Mouse (Mus musculus) liver, embryonic 12.5 days (tissue): ENCODE data around the gene Gm6020. TPM values are rescaled to one million over a fixed set of nuclear protein-coding genes. Genes with fewer than 3 reads are reported as not detected.

Experiments
- ATAC-seq: fragments of 200-750 bp; cut with Nextera tagmentation; 2 replicates; pipeline ENCODE4 v1.8.0; 2017; ENCODE audit warnings: moderate number of reproducible peaks, mild to moderate bottlenecking, moderate library complexity
- H3K27ac ChIP-seq: fragments of 300-500 bp; sonication (generic); 2 replicates; pipeline ENCODE4 v1.5.1; 2016; ENCODE audit warnings: mild to moderate bottlenecking
- H3K27me3 ChIP-seq: fragments of 300-500 bp; sonication (generic); replicated peaks from 2 replicates; pipeline ENCODE4 v1.6.1; 2016; ENCODE audit warnings: mild to moderate bottlenecking, moderate library complexity
- H3K36me3 ChIP-seq: fragments of 300-500 bp; sonication (generic); 2 replicates; pipeline ENCODE4 v1.6.1; 2016; ENCODE audit warnings: mild to moderate bottlenecking, moderate library complexity
- H3K4me1 ChIP-seq: fragments of 300-500 bp; sonication (generic); 2 replicates; pipeline ENCODE4 v1.6.1; 2016
- H3K4me2 ChIP-seq: fragments of 300-500 bp; sonication (generic); 2 replicates; pipeline ENCODE4 v1.6.1; 2016; ENCODE audit warnings: mild to moderate bottlenecking, moderate library complexity
- H3K4me3 ChIP-seq: fragments of 300-500 bp; sonication (generic); 2 replicates; pipeline ENCODE4 v1.5.1; 2016; ENCODE audit warnings: mild to moderate bottlenecking, moderate library complexity
- H3K9ac ChIP-seq: fragments of 300-500 bp; sonication (generic); 2 replicates; pipeline ENCODE4 v1.6.1; 2016; ENCODE audit warnings: mild to moderate bottlenecking, moderate library complexity
- H3K9me3 ChIP-seq: fragments of 300-500 bp; sonication (generic); replicated peaks from 2 replicates; pipeline ENCODE4 v1.6.1; 2016; ENCODE audit warnings: mild to moderate bottlenecking, moderate library complexity
- WGBS: fragments of 180-500 bp; shearing (Covaris S2); methylation state at CpG from one replicate; pipeline ENCODE4 v1.1.7; 2016; ENCODE audit not compliant: insufficient replicate concordance; 5-methylcytosine and 5-hydroxymethylcytosine counted together
- polyA plus RNA-seq: library from polyadenylated mRNA; unstranded; fragments of >200 nt; fragmentation: Nextera tagmentation; extraction: Ambion mirVana; gene quantifications from 2 replicates; pipeline ENCODE4 v1.2.1, GENCODE M21; 2016

Gm6020 gene
- polyA plus RNA-seq, 1 experiment from 2014 or later = not detected

DNA sequence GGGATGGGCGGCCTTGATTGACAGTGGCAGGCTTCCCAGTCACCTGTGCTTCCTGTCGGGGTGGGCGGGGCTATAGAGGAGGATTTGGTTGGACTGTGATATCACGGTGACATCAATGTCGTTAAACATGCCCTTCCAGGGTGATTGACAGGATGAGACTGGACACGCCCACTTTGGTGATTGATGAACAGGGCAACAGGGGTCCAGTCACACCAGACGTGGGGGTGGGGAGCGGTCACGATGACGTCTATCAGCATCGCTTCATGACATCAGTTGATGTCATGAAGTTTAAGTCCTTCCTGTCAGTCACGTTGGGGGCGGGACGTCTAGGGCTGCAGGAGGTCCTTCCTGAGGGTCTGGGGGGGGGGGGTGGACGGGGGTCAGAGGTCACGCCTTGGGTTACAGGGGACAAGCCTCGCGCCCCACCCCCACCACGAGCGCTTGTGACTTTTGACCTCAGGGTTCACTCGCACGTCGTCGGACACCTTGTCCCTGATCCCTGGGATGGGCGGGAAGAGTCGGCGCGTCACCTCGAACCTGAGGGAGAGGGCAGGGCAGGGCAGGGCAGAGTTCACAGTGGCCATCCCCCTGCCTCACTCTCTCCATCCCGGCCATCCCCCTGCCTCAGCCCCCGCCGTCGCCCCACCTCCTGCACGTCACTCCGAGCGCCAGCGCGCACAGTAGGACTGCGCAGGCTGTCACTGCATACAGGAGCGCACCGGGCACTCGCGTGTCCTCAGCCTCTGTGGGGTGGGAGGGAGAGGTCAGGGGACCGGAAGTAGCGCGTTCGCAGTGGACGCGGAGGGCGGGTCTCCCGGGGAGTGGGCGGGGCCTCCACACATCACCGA is 41.2 kb downstream of the Gm6020 start:
- 0 out of 2 replicates have a peak overlapping the region, but pooled peaks have one; percentile 1 for H3K9ac ChIP-seq
- H3K9me3 ChIP-seq = peaks cover 3% of the 10 kb centered on the region
- no peaks in the 10 kb centered on the region for H3K36me3 ChIP-seq
- WGBS = 32% methylated on average over 53 of the region's 53 CpGs
- H3K4me2 ChIP-seq = peak overlapping the region; percentile 82
- peak; percentile 21 for ATAC-seq
- H3K4me1 ChIP-seq = peaks cover 30% of the 10 kb centered on the region
- no peaks in the 10 kb centered on the region; the same call in 1 of the 2 replicates for H3K27me3 ChIP-seq
- no peak overlapping the region for H3K27ac ChIP-seq
- peak overlapping the region; percentile 66 for H3K4me3 ChIP-seq

DNA sequence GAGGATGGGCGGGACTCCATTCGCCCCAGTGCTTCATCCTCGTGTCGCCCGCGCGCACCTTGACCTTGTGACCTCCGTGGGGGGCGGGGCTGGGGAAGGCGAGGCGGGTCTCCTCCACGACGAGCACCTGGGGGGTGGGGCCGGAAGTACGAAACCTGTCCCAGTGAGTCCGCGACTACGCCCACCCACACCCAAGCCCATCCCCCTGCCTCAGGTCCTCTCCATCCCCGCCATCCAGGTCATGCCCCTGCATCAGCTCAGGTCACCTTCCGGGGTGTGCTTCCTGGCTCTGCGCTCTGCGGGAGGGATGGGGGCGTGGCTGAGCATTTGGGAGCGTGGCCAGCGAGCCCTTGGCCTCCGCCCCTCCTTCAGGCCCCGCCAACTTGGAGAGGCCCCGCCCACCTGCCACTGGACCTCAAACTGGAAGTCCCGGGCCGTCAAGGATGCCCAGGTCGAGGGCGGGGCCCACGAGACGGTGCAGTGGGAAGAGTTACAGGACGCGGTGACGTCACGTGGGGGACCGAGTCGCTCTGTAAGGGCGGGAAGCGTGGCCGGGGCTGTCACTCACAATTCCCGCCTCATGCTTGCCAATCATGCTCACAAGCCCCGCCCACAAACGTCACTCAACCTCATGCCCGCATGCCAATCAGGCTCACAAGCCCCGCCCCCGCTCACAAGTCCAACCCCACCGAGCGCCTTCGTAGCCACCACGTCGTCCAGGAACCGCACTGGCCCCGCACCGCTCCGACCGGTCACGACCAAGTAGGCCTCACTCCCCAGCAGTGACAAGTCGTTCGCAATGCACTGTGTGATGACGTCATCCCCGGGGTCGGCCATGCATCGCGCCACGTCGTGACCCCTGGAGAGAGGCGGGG is 42.1 kb downstream of the Gm6020 start:
- Histone ChIP-seq H3K4me1 (peaks cover 30% of the 10 kb centered on the region), H3K4me3 (peak overlapping the region; percentile 66), H3K36me3 (no peaks in the 10 kb centered on the region), H3K27ac (peak overlapping the region; percentile 84), H3K4me2 (peak overlapping the region; percentile 82), H3K9ac (no peak overlapping the region), H3K9me3 (peaks cover 3% of the 10 kb centered on the region), H3K27me3 (no peaks in the 10 kb centered on the region; the same call in 1 of the 2 replicates)
- ATAC-seq = peak; percentile 44
- WGBS = 13% methylated on average over 69 of the region's 70 CpGs

- peak overlapping the region; percentile 84 for H3K27ac ChIP-seq
- peak overlapping the region; percentile 44; the same call in 1 of the 2 replicates for H3K9ac ChIP-seq
- H3K4me2 ChIP-seq = peak overlapping the region; percentile 82
- peak; percentile 13 for ATAC-seq
- 2% methylated on average over 68 of the region's 71 CpGs for WGBS
- H3K27me3 ChIP-seq = no peaks in the 10 kb centered on the region; the same call in 1 of the 2 replicates
- no peaks in the 10 kb centered on the region for H3K36me3 ChIP-seq
- peaks cover 30% of the 10 kb centered on the region for H3K4me1 ChIP-seq
- peak overlapping the region; percentile 66 for H3K4me3 ChIP-seq
- H3K9me3 ChIP-seq = peaks cover 3% of the 10 kb centered on the region
These were observed 42.8 kb downstream of the Gm6020 start for GRCm38 (mm10) chr19:61226401-61226927.

- peak overlapping the region; percentile 84 for H3K27ac ChIP-seq
- WGBS = 1% methylated on average over 71 of the region's 71 CpGs
- H3K9me3 ChIP-seq = peaks cover 3% of the 10 kb centered on the region
- no peaks in the 10 kb centered on the region; the same call in 1 of the 2 replicates for H3K27me3 ChIP-seq
- peak; percentile 84 for ATAC-seq
- H3K36me3 ChIP-seq = no peaks in the 10 kb centered on the region
- peaks cover 30% of the 10 kb centered on the region for H3K4me1 ChIP-seq
- H3K9ac ChIP-seq = peak overlapping the region; percentile 57
- peak overlapping the region; percentile 66 for H3K4me3 ChIP-seq
- H3K4me2 ChIP-seq = peak overlapping the region; percentile 82
These were observed 43.5 kb downstream of the Gm6020 start for GRCm38 (mm10) chr19:61226928-61227854.

DNA sequence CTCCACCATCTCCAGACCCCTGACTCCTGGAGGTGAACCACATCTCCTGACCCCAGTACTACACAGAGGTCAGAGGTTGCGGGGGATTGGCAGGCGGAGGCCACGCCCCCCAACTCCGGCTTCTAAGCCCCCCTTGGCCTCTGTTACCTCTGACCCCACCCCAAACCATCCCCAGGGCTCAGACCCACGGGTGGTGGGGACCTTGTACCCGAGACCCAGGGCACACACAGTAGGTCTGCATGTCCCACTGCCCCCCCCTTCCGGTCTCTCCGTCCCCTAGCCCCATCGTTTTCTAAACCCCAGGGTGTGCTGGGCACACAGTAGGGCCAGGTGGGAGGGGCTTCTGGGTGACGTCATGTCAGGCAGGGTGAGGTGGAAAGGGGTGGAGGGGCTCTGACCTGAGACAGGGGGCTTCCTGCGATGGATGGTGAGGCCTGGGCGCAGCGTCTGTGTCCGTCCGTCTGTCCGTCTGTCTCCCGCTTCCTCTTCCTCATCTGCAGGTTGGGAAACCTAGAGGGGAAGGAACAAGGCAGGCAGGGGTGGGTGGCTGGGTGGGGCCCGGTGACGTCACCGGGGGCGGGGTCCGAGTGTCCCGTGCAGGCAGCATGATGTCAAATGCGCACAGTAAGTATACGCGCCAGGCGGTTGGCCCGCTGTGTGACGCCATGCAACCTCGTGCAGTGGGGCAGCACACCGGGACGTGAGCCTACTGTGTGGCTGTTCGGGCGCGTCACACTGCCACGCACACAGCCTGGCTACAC is 44.4 kb downstream of the Gm6020 start, which contains the start of gene Csf2ra:
Csf2ra (minus strand) TSS at position 489 of the 761 bp plus-strand sequence.
- no peaks in the 10 kb centered on the region; the same call in 1 of the 2 replicates for H3K27me3 ChIP-seq
- peaks cover 30% of the 10 kb centered on the region for H3K4me1 ChIP-seq
- no peak for ATAC-seq
- WGBS = 38% methylated on average over 36 of the region's 36 CpGs
- H3K27ac ChIP-seq = peak within 1 kb of the TSS; percentile 84
- peak within 1 kb of the TSS; percentile 57 for H3K9ac ChIP-seq
- peaks cover 3% of the 10 kb centered on the region for H3K9me3 ChIP-seq
- H3K4me2 ChIP-seq = peak within 1 kb of the TSS; percentile 82
- no peaks in the 10 kb centered on the region for H3K36me3 ChIP-seq
- H3K4me3 ChIP-seq = peak within 1 kb of the TSS; percentile 66

Other genes with a start within 250 kb of the Gm6020 start
- gene Zfp950, start 43.0 kb upstream of the Gm6020 start, polyA plus RNA-seq = 16.8 and 17.4 TPM in 2 replicates
- 0.17 TPM in 1 of 2 replicates, not detected in the other for gene Gm7102, start 7.6 kb upstream of the Gm6020 start, polyA plus RNA-seq
- 14.2 and 15.9 TPM in 2 replicates for gene Csf2ra, start 44.5 kb downstream of the Gm6020 start, polyA plus RNA-seq
- gene Gm21060, start 113.2 kb downstream of the Gm6020 start, polyA plus RNA-seq = not detected in 2 replicates